Mouse (Mus musculus) cerebellum, postnatal 4 days (tissue): Measurements from ENCODE around the gene Gm20388.
A peak's percentile ranks its signal among the peaks of the same experiment; 100 is the strongest.
"Not testable (repeated sequence)": the region's sequence is repeated elsewhere in the genome, so short reads cannot be mapped to it uniquely, and the experiment has no call there.

Source experiments
- DNase-seq, 2 experiments: peaks; one replicate each; pipeline ENCODE4 v3.0.0; 2022; ENCODE audit warnings: low spot score in 2 of 2, mixed read lengths in 1 of 2

Gene Gm20388

GRCm38 (mm10) chr8:123267926-123268656, 3357.4 kb downstream of the Gm20388 start:
- no peak for DNase-seq

GRCm38 (mm10) chr8:123271147-123271546, 3360.5 kb downstream of the Gm20388 start:
- no peak for DNase-seq

GRCm38 (mm10) chr8:123271901-123272300, 3361.3 kb downstream of the Gm20388 start:
- DNase-seq = no peak

GRCm38 (mm10) chr8:123274447-123274846, 3363.8 kb downstream of the Gm20388 start:
- DNase-seq = no peak

- no peak for DNase-seq
Observed at GRCm38 (mm10) chr8:123275096-123275495, 3364.5 kb downstream of the Gm20388 start.

- DNase-seq = no peak
Observed at GRCm38 (mm10) chr8:123278445-123278844, 3367.8 kb downstream of the Gm20388 start.

GRCm38 (mm10) chr8:123279828-123280227, 3369.2 kb downstream of the Gm20388 start:
- no peak for DNase-seq

GRCm38 (mm10) chr8:123280302-123281094, 3369.9 kb downstream of the Gm20388 start:
- DNase-seq = no peak

- not testable (repeated sequence) for DNase-seq
Observed at GRCm38 (mm10) chr8:123282994-123283393, 3372.4 kb downstream of the Gm20388 start.

- DNase-seq = no peak
Observed at GRCm38 (mm10) chr8:123283991-123284390, 3373.3 kb downstream of the Gm20388 start.

- no peak for DNase-seq
Observed at GRCm38 (mm10) chr8:123284493-123284892, 3373.9 kb downstream of the Gm20388 start.

GRCm38 (mm10) chr8:123287362-123287761, 3376.7 kb downstream of the Gm20388 start:
- no peak for DNase-seq

GRCm38 (mm10) chr8:123290166-123290565, 3379.5 kb downstream of the Gm20388 start:
- DNase-seq = peak in 1 of 2 experiments; percentile 26

- no peak for DNase-seq
Observed at GRCm38 (mm10) chr8:123290679-123291078, 3380.0 kb downstream of the Gm20388 start.

- no peak for DNase-seq
Observed at GRCm38 (mm10) chr8:123291716-123292115, 3381.1 kb downstream of the Gm20388 start.

GRCm38 (mm10) chr8:123292281-123292680, 3381.6 kb downstream of the Gm20388 start:
- no peak for DNase-seq

- no peak for DNase-seq
Observed at GRCm38 (mm10) chr8:123292785-123293184, 3382.1 kb downstream of the Gm20388 start.

GRCm38 (mm10) chr8:123298301-123298700, 3387.7 kb downstream of the Gm20388 start:
- DNase-seq = no peak

- DNase-seq = no peak
Observed at GRCm38 (mm10) chr8:123308738-123309137, 3398.1 kb downstream of the Gm20388 start.

- no peak for DNase-seq
Observed at GRCm38 (mm10) chr8:123317781-123318466, 3407.3 kb downstream of the Gm20388 start.

- peak; percentile 80 to 91 for DNase-seq
Observed at GRCm38 (mm10) chr8:123318467-123318911, 3407.8 kb downstream of the Gm20388 start, which contains the start of gene Fanca. Gene Fanca, minus strand, starts transcription at chr8:123318576.
